Mouse (Mus musculus) intestine, embryonic 14.5 days (tissue): Measurements from ENCODE around the gene Dact3. TPM values are rescaled to one million over a fixed set of nuclear protein-coding genes. Genes with fewer than 3 reads are reported as not detected.
A peak's percentile ranks its signal among the peaks of the same experiment; 100 is the strongest.

Source experiments
- ATAC-seq: fragments of 200-750 bp; cut with Nextera tagmentation; replicated peaks from 2 replicates; pipeline ENCODE4 v1.8.0; 2017; ENCODE audit warnings: low read depth, moderate number of reproducible peaks, moderate TSS enrichment, moderate library complexity; ENCODE audit not compliant: low FRiP score, low TSS enrichment
- DNase-seq: peaks from one replicate; pipeline ENCODE4 v3.0.0-alpha.2; 2018; ENCODE audit warnings: low spot score
- H3K27ac ChIP-seq: fragments of 300-500 bp; sonication (generic); 2 replicates; pipeline ENCODE4 v1.5.1; 2014; ENCODE audit warnings: low read depth, mild to moderate bottlenecking, control low read depth
- H3K27me3 ChIP-seq: fragments of 300-500 bp; sonication (generic); replicated peaks from 2 replicates; pipeline ENCODE4 v1.6.1; 2014; ENCODE audit warnings: low read length, control low read depth; ENCODE audit not compliant: control insufficient read depth, insufficient read depth
- H3K36me3 ChIP-seq: fragments of 300-500 bp; sonication (generic); 2 replicates; pipeline ENCODE4 v1.6.1; 2014; ENCODE audit warnings: low read length, control low read depth; ENCODE audit not compliant: control insufficient read depth, insufficient read depth
- H3K4me1 ChIP-seq: fragments of 300-500 bp; sonication (generic); replicated peaks from 2 replicates; pipeline ENCODE4 v1.6.1; 2014; ENCODE audit warnings: low read length, control low read depth, mixed read lengths; ENCODE audit not compliant: control insufficient read depth, insufficient read depth
- H3K4me2 ChIP-seq: fragments of 300-500 bp; sonication (generic); 2 replicates; pipeline ENCODE4 v1.6.1; 2014; ENCODE audit warnings: low read length
- H3K4me3 ChIP-seq: fragments of 300-500 bp; sonication (generic); 2 replicates; pipeline ENCODE4 v1.5.1; 2014; ENCODE audit warnings: low read depth, low read length, control low read depth, mixed read lengths
- H3K9ac ChIP-seq: fragments of 300-500 bp; sonication (generic); 2 replicates; pipeline ENCODE4 v1.6.1; 2014; ENCODE audit warnings: mild to moderate bottlenecking, low read length
- H3K9me3 ChIP-seq: fragments of 300-500 bp; sonication (generic); 2 replicates; pipeline ENCODE4 v1.6.1; 2016; ENCODE audit warnings: low read length, control low read depth; ENCODE audit not compliant: control insufficient read depth
- WGBS: fragments of 180-500 bp; shearing (Covaris S2); extraction: QIAGEN DNeasy Blood & Tissue Kit; methylation state at CpG from one replicate; pipeline ENCODE4 v1.1.7; 2014; 5-methylcytosine and 5-hydroxymethylcytosine counted together
- polyA plus RNA-seq: library from polyadenylated mRNA; unstranded; fragments of >200 nt; fragmentation: Nextera tagmentation; extraction: Ambion mirVana; gene quantifications from 2 replicates; pipeline ENCODE4 v1.2.1, GENCODE M21; 2014

Gene Dact3
- polyA plus RNA-seq, 1 experiment from 2014 or later = 5.5 TPM

- DNase-seq (peak; percentile 93), ATAC-seq (peak; percentile 80)
- H3K27me3 ChIP-seq = peaks cover 7% of the 10 kb centered on the region; the same call in 1 of the 2 replicates
- H3K4me3 ChIP-seq = peak within 1 kb of the TSS; percentile 32
- peak within 1 kb of the TSS; percentile 94 for H3K27ac ChIP-seq
- WGBS = under 1% methylated on average over 30 of the region's 30 CpGs
- H3K36me3 ChIP-seq = peaks cover 8% of the 10 kb centered on the region; the same call in 1 of the 2 replicates
- peaks cover 24% of the 10 kb centered on the region for H3K4me1 ChIP-seq
- peak within 1 kb of the TSS; percentile 63 for H3K4me2 ChIP-seq
- no peaks in the 10 kb centered on the region for H3K9me3 ChIP-seq
- peak within 1 kb of the TSS; percentile 32; the same call in 1 of the 2 replicates for H3K9ac ChIP-seq
Measured at GRCm38 (mm10) chr7:16891641-16892351, 16.7 kb downstream of the Dact3 start, which contains the start of gene Gng8. Gene Gng8, plus strand, starts transcription at chr7:16891786.

- peak overlapping the region; percentile 32 for H3K4me3 ChIP-seq
- H3K9ac ChIP-seq = peak overlapping the region; percentile 20; the same call in 1 of the 2 replicates
- H3K4me1 ChIP-seq = peaks cover 24% of the 10 kb centered on the region
- 40% methylated on average over 9 of the region's 9 CpGs for WGBS
- DNase-seq (no peak), ATAC-seq (no peak; the same call in 1 of the 2 replicates)
- peaks cover 7% of the 10 kb centered on the region; the same call in 1 of the 2 replicates for H3K27me3 ChIP-seq
- H3K9me3 ChIP-seq = no peaks in the 10 kb centered on the region
- H3K36me3 ChIP-seq = 0 out of 2 replicates have a peak, but pooled peaks cover 4% of the 10 kb centered on the region
- no peak overlapping the region for H3K27ac ChIP-seq
- peak overlapping the region; percentile 63 for H3K4me2 ChIP-seq
Measured at GRCm38 (mm10) chr7:16892352-16892730, 17.2 kb downstream of the Dact3 start.

GRCm38 (mm10) chr7:16893612-16894011 is 18.5 kb downstream of the Dact3 start:
- no peak for DNase-seq
- Histone ChIP-seq H3K9ac (no peak overlapping the region), H3K36me3 (no peaks in the 10 kb centered on the region), H3K4me2 (no peak overlapping the region; the same call in 1 of the 2 replicates), H3K9me3 (no peaks in the 10 kb centered on the region), H3K27ac (no peak overlapping the region), H3K4me1 (peaks cover 24% of the 10 kb centered on the region), H3K27me3 (peaks cover 7% of the 10 kb centered on the region; the same call in 1 of the 2 replicates), H3K4me3 (no peak overlapping the region)
- no peak for ATAC-seq
- WGBS = 10% methylated on average over 6 of the region's 6 CpGs

GRCm38 (mm10) chr7:16894279-16894678 is 19.2 kb downstream of the Dact3 start:
- DNase-seq (no peak), ATAC-seq (no peak)
- H3K4me3 ChIP-seq = no peak overlapping the region
- no peaks in the 10 kb centered on the region for H3K9me3 ChIP-seq
- 8% methylated on average over 4 of the region's 4 CpGs for WGBS
- no peak overlapping the region for H3K9ac ChIP-seq
- H3K36me3 ChIP-seq = no peaks in the 10 kb centered on the region
- peak overlapping the region; percentile 51; the same call in 1 of the 2 replicates for H3K4me2 ChIP-seq
- no peak overlapping the region for H3K27ac ChIP-seq
- peaks cover 24% of the 10 kb centered on the region for H3K4me1 ChIP-seq
- H3K27me3 ChIP-seq = peaks cover 7% of the 10 kb centered on the region; the same call in 1 of the 2 replicates

- under 1% methylated on average over 24 of the region's 24 CpGs for WGBS
- H3K4me1 ChIP-seq = peaks cover 21% of the 10 kb centered on the region
- no peaks in the 10 kb centered on the region for H3K9me3 ChIP-seq
- no peaks in the 10 kb centered on the region for H3K36me3 ChIP-seq
- 0 out of 2 replicates have a peak overlapping the region, but pooled peaks have one; percentile 27 for H3K27ac ChIP-seq
- peaks cover 7% of the 10 kb centered on the region; the same call in 1 of the 2 replicates for H3K27me3 ChIP-seq
- H3K4me3 ChIP-seq = peak overlapping the region; percentile 22
- ATAC-seq (no peak; the same call in 1 of the 2 replicates), DNase-seq (peak; percentile 88)
- 0 out of 2 replicates have a peak overlapping the region, but pooled peaks have one; percentile 7 for H3K9ac ChIP-seq
- peak overlapping the region; percentile 51 for H3K4me2 ChIP-seq
Measured at GRCm38 (mm10) chr7:16895000-16895399, 19.9 kb downstream of the Dact3 start.

GRCm38 (mm10) chr7:16895511-16895910 is 20.4 kb downstream of the Dact3 start:
- H3K9me3 ChIP-seq = no peaks in the 10 kb centered on the region
- DNase-seq = no peak
- H3K4me1 ChIP-seq = peaks cover 24% of the 10 kb centered on the region
- H3K9ac ChIP-seq = 0 out of 2 replicates have a peak overlapping the region, but pooled peaks have one; percentile 7
- 23% methylated on average over 10 of the region's 10 CpGs for WGBS
- no peaks in the 10 kb centered on the region for H3K36me3 ChIP-seq
- H3K27ac ChIP-seq = 0 out of 2 replicates have a peak overlapping the region, but pooled peaks have one; percentile 27
- H3K4me3 ChIP-seq = peak overlapping the region; percentile 22
- ATAC-seq = no peak
- H3K4me2 ChIP-seq = peak overlapping the region; percentile 51
- peaks cover 7% of the 10 kb centered on the region; the same call in 1 of the 2 replicates for H3K27me3 ChIP-seq

GRCm38 (mm10) chr7:16900526-16900925 is 25.4 kb downstream of the Dact3 start:
- H3K4me1 ChIP-seq = peaks cover 26% of the 10 kb centered on the region
- H3K9me3 ChIP-seq = no peaks in the 10 kb centered on the region
- H3K36me3 ChIP-seq = no peaks in the 10 kb centered on the region
- no peak for ATAC-seq
- no peak overlapping the region for H3K9ac ChIP-seq
- H3K27me3 ChIP-seq = no peaks in the 10 kb centered on the region
- no peak overlapping the region for H3K4me2 ChIP-seq
- no peak for DNase-seq
- WGBS = 35% methylated on average over 5 of the region's 5 CpGs
- H3K27ac ChIP-seq = no peak overlapping the region
- no peak overlapping the region for H3K4me3 ChIP-seq

- DNase-seq = no peak
- WGBS = 81% methylated on average over 2 of the region's 2 CpGs
- Histone ChIP-seq H3K9ac (no peak overlapping the region), H3K36me3 (no peaks in the 10 kb centered on the region), H3K9me3 (no peaks in the 10 kb centered on the region), H3K4me1 (peaks cover 52% of the 10 kb centered on the region), H3K4me2 (no peak overlapping the region), H3K4me3 (no peak overlapping the region), H3K27me3 (no peaks in the 10 kb centered on the region), H3K27ac (no peak overlapping the region)
- no peak for ATAC-seq
Measured at GRCm38 (mm10) chr7:16903439-16903955, 28.4 kb downstream of the Dact3 start.
